Mouse (Mus musculus): ENCODE measurements around the gene Olfr657. TPM values are rescaled to one million over a fixed set of nuclear protein-coding genes. Genes with fewer than 3 reads are reported as not detected.

Olfr657 gene
- polyA plus RNA-seq (2015; fragmentation: Nextera tagmentation; extraction: Ambion mirVana), result not detected in 2 replicates

- Histone ChIP-seq H3K4me3 (replicated peaks) (no peak within 1 kb of the TSS), H3K36me3 (no peaks in the 10 kb centered on the region), H3K9ac (replicated peaks) (no peak within 1 kb of the TSS), H3K9me3 (replicated peaks) (no peaks in the 10 kb centered on the region), H3K4me1 (no peaks in the 10 kb centered on the region), H3K27ac (replicated peaks) (no peak within 1 kb of the TSS), H3K4me2 (no peak within 1 kb of the TSS), H3K27me3 (replicated peaks) (no peaks in the 10 kb centered on the region)
- ATAC-seq (ENCODE audit: low FRiP score), result no peak
Observed at GRCm38 (mm10) chr7:104624494-104624893, at the start of gene Olfr657. TSS of gene Olfr657 (plus strand) at chr7:104624794.

GRCm38 (mm10) chr7:104577014-104577413, 47.6 kb upstream of the Olfr657 start, which contains the start of gene Olfr653:
TSS of gene Olfr653 (plus strand) at chr7:104577314.
- Histone ChIP-seq H3K4me1 (no peaks in the 10 kb centered on the region), H3K27me3 (replicated peaks) (no peaks in the 10 kb centered on the region)

GRCm38 (mm10) chr7:104580846-104581245, 43.7 kb upstream of the Olfr657 start:
- no peaks in the 10 kb centered on the region for H3K36me3 ChIP-seq
- ATAC-seq (ENCODE audit: low FRiP score), result no peak

More at GRCm38 (mm10) chr7:104577014-104577413, 47.6 kb upstream of the Olfr657 start, which contains the start of gene Olfr653:
- no peak for ATAC-seq (ENCODE audit: low FRiP score)
- Histone ChIP-seq H3K9ac (replicated peaks) (no peak within 1 kb of the TSS), H3K27ac (replicated peaks) (no peak within 1 kb of the TSS), H3K4me3 (replicated peaks) (no peak within 1 kb of the TSS), H3K36me3 (no peaks in the 10 kb centered on the region), H3K4me2 (no peak within 1 kb of the TSS), H3K9me3 (replicated peaks) (no peaks in the 10 kb centered on the region)
- WGBS, result 83% methylated on average over 2 of the region's 2 CpGs

GRCm38 (mm10) chr7:104581429-104581828, 43.2 kb upstream of the Olfr657 start:
- Histone ChIP-seq H3K9me3 (replicated peaks) (no peaks in the 10 kb centered on the region), H3K27me3 (replicated peaks) (no peaks in the 10 kb centered on the region), H3K4me1 (no peaks in the 10 kb centered on the region), H3K27ac (replicated peaks) (no peak overlapping the region), H3K36me3 (no peaks in the 10 kb centered on the region), H3K4me3 (replicated peaks) (no peak overlapping the region), H3K4me2 (no peak overlapping the region), H3K9ac (replicated peaks) (no peak overlapping the region)
- no peak for ATAC-seq (ENCODE audit: low FRiP score)
- WGBS, result 89% methylated on average over 4 of the region's 4 CpGs

More at GRCm38 (mm10) chr7:104580846-104581245, 43.7 kb upstream of the Olfr657 start:
- Histone ChIP-seq H3K4me1 (no peaks in the 10 kb centered on the region), H3K9me3 (replicated peaks) (no peaks in the 10 kb centered on the region), H3K4me3 (replicated peaks) (no peak overlapping the region), H3K27me3 (replicated peaks) (no peaks in the 10 kb centered on the region), H3K9ac (replicated peaks) (no peak overlapping the region), H3K27ac (replicated peaks) (no peak overlapping the region), H3K4me2 (no peak overlapping the region)
- WGBS, result 93% methylated on average over 4 of the region's 4 CpGs

DNA sequence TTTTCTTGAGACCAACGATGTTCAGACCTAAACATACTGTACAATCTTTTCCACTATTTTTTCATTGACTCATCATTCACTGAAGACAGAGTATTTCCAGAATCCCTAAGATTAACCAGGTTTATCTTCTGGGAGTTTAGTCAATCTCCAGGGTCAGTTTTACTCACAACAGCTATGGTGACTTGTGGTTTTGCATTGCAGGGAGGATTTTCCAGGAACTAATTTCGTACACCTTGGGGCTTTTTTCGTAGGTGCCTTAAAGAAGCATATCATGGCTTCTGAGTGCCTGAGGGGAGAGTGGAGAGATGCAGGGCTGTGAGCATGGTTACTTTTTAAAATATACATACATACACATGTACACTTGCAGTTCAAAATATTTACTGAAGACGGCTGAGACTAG, 37.9 kb upstream of the Olfr657 start, which contains the start of gene Olfr654:
TSS of gene Olfr654 (plus strand) at position 301 of the 400 bp plus-strand sequence.
- Histone ChIP-seq H3K9me3 (replicated peaks) (no peaks in the 10 kb centered on the region), H3K36me3 (no peaks in the 10 kb centered on the region), H3K27me3 (replicated peaks) (no peaks in the 10 kb centered on the region), H3K9ac (replicated peaks) (no peak within 1 kb of the TSS), H3K4me3 (replicated peaks) (no peak within 1 kb of the TSS), H3K4me2 (no peak within 1 kb of the TSS), H3K27ac (replicated peaks) (no peak within 1 kb of the TSS), H3K4me1 (no peaks in the 10 kb centered on the region)
- no peak for ATAC-seq (ENCODE audit: low FRiP score)
- 92% methylated on average over 4 of the region's 4 CpGs for WGBS

DNA sequence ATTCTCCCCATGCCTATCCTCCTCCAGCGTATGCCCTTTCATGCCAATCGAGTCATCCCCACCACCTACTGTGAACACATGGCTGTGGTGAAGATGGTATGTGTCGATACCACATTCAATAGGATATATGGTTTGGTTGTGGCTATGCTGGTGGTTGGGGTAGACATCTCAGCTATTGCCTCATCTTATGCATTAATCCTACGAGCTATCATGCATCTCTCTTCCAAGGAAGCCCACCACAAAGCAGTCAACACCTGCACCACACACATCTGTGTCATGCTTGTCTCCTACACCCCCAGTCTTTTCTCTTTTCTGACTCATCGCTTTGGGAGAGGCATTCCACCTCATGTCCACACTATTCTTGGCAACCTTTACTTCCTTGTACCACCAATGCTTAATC, 36.3 kb upstream of the Olfr657 start:
- no peak for ATAC-seq (ENCODE audit: low FRiP score)
- no peak overlapping the region for H3K9ac ChIP-seq (replicated peaks)
- no peaks in the 10 kb centered on the region for H3K36me3 ChIP-seq
- no peaks in the 10 kb centered on the region for H3K9me3 ChIP-seq (replicated peaks)
- no peak overlapping the region for H3K27ac ChIP-seq (replicated peaks)
- H3K27me3 ChIP-seq (replicated peaks), result no peaks in the 10 kb centered on the region
- no peaks in the 10 kb centered on the region for H3K4me1 ChIP-seq
- no peak overlapping the region for H3K4me2 ChIP-seq
- H3K4me3 ChIP-seq (replicated peaks), result no peak overlapping the region
- WGBS, result 85% methylated on average over 5 of the region's 5 CpGs

DNA sequence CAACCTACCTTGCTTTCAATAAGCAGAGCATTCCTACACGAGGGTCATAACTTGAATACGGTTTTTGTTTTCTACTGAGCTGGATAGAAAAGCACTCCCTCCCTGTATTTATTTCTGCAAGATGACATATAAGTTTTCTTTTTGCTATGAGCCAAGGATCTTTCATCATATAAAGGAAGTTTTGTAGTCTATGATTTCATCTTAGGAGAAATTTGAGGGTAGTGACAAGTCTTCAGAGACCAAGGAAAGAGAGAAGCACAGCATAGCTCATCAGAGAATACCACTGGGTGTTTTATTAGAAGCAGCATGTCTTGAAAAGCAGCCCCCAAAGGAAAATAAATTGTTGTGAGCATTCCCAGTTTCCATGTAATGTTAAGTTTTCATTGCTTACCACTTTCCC, 22.9 kb upstream of the Olfr657 start, which contains the start of gene Olfr655:
TSS of gene Olfr655 (minus strand) at position 101 of the 400 bp plus-strand sequence.
- H3K9me3 ChIP-seq (replicated peaks), result no peaks in the 10 kb centered on the region
- no peaks in the 10 kb centered on the region for H3K27me3 ChIP-seq (replicated peaks)
- WGBS, result 88% methylated on average over 2 of the region's 2 CpGs
- ATAC-seq (ENCODE audit: low FRiP score), result no peak
- H3K9ac ChIP-seq (replicated peaks), result no peak within 1 kb of the TSS
- H3K4me2 ChIP-seq, result no peak within 1 kb of the TSS
- H3K36me3 ChIP-seq, result no peaks in the 10 kb centered on the region
- H3K27ac ChIP-seq (replicated peaks), result no peak within 1 kb of the TSS
- no peaks in the 10 kb centered on the region for H3K4me1 ChIP-seq
- no peak within 1 kb of the TSS for H3K4me3 ChIP-seq (replicated peaks)

DNA sequence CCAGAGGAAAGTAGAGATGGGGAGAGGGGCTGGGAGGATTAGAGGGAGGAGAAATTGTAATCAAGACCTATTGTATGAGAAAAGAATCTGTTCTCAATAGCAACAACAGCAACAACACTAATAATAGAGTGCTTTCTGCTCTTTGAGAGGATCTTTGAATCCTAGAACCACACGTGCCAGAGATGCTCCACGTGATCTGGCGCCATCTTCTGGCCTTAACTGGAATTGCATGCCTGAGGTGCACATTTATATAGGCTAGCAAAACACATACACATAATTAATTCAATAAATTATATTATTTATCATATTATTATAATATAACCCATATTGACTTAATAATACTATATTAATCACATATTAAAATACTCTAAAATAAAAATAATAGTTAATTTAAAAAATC, 21.4 kb upstream of the Olfr657 start:
- no peak overlapping the region for H3K4me3 ChIP-seq (replicated peaks)
- H3K4me2 ChIP-seq, result no peak overlapping the region
- no peaks in the 10 kb centered on the region for H3K36me3 ChIP-seq
- 7% methylated on average over 3 of the region's 3 CpGs for WGBS
- no peak for ATAC-seq (ENCODE audit: low FRiP score)
- H3K9me3 ChIP-seq (replicated peaks), result no peaks in the 10 kb centered on the region
- no peaks in the 10 kb centered on the region for H3K4me1 ChIP-seq
- H3K27me3 ChIP-seq (replicated peaks), result no peaks in the 10 kb centered on the region
- H3K27ac ChIP-seq (replicated peaks), result no peak overlapping the region
- no peak overlapping the region for H3K9ac ChIP-seq (replicated peaks)

DNA sequence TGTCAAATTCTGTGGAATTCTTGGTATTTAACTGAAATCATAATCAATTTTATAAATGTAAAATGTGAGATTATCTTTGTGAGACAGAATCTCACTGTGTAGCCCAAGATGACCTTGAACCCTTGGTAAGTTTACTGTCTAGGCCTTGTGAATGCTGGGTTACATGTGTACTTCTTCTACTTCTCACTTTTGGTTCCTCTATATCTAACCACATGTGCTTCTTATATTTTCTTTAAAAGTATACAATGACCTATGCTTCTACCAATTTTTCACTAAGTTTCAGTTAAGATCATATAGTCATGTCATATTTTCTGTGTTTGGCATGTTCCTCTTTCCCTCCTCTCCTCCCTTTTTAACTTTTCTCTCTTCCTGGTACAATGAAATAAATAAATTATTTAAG, 19.9 kb upstream of the Olfr657 start:
- Histone ChIP-seq H3K36me3 (no peaks in the 10 kb centered on the region), H3K4me3 (replicated peaks) (no peak overlapping the region), H3K27me3 (replicated peaks) (no peaks in the 10 kb centered on the region), H3K4me1 (no peaks in the 10 kb centered on the region), H3K4me2 (no peak overlapping the region), H3K9me3 (replicated peaks) (no peaks in the 10 kb centered on the region), H3K27ac (replicated peaks) (no peak overlapping the region), H3K9ac (replicated peaks) (no peak overlapping the region)
- ATAC-seq (ENCODE audit: low FRiP score), result no peak

- no peaks in the 10 kb centered on the region for H3K9me3 ChIP-seq (replicated peaks)
- no peak within 1 kb of the TSS for H3K4me3 ChIP-seq (replicated peaks)
- no peak within 1 kb of the TSS for H3K27ac ChIP-seq (replicated peaks)
- no peaks in the 10 kb centered on the region for H3K27me3 ChIP-seq (replicated peaks)
- H3K4me2 ChIP-seq, result no peak within 1 kb of the TSS
- H3K9ac ChIP-seq (replicated peaks), result no peak within 1 kb of the TSS
- no peak for ATAC-seq (ENCODE audit: low FRiP score)
- no peaks in the 10 kb centered on the region for H3K4me1 ChIP-seq
- no peaks in the 10 kb centered on the region for H3K36me3 ChIP-seq
- 81% methylated on average over 4 of the region's 4 CpGs for WGBS
Observed at GRCm38 (mm10) chr7:104613655-104614054, 10.9 kb upstream of the Olfr657 start, which contains the start of gene Olfr656. TSS of gene Olfr656 (plus strand) at chr7:104613955.

GRCm38 (mm10) chr7:104646841-104647482, 22.4 kb downstream of the Olfr657 start, which contains the start of gene Olfr658:
TSS of gene Olfr658 (minus strand) at chr7:104647305.
- peak; percentile 90 for ATAC-seq (ENCODE audit: low FRiP score)
- WGBS, result 23% methylated on average over 20 of the region's 22 CpGs
- Histone ChIP-seq H3K4me1 (no peaks in the 10 kb centered on the region), H3K36me3 (no peaks in the 10 kb centered on the region), H3K9ac (replicated peaks) (no peak within 1 kb of the TSS), H3K27me3 (replicated peaks) (no peaks in the 10 kb centered on the region), H3K27ac (replicated peaks) (no peak within 1 kb of the TSS), H3K4me2 (peak within 1 kb of the TSS; percentile 55), H3K4me3 (replicated peaks) (peak within 1 kb of the TSS; percentile 31), H3K9me3 (replicated peaks) (no peaks in the 10 kb centered on the region)

DNA sequence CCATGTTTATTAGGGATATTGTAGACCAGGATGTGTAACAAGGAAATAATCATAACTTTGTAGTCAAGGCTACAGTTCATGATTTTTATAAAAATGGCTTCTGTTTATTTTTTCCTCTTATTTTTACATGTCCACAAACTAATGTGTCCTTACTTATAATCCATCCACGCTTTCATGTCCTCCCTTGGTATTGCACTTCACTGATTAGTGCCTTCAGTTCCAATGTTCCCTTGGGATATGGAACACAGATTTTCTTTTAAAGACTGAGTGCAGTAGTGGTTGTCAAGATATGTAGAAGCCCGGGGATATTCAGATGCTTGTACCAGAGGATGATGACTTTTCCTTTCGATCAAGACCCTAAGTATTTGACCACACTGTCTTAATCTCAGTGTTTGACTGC, 41.9 kb downstream of the Olfr657 start, which contains the start of gene Olfr659:
TSS of gene Olfr659 (plus strand) at position 301 of the 400 bp plus-strand sequence.
- H3K4me3 ChIP-seq (replicated peaks), result no peak within 1 kb of the TSS
- no peaks in the 10 kb centered on the region for H3K36me3 ChIP-seq
- no peaks in the 10 kb centered on the region for H3K4me1 ChIP-seq
- WGBS, result 91% methylated on average over 3 of the region's 3 CpGs
- H3K27ac ChIP-seq (replicated peaks), result no peak within 1 kb of the TSS
- no peak within 1 kb of the TSS for H3K9ac ChIP-seq (replicated peaks)
- no peaks in the 10 kb centered on the region for H3K27me3 ChIP-seq (replicated peaks)
- no peaks in the 10 kb centered on the region for H3K9me3 ChIP-seq (replicated peaks)
- ATAC-seq (ENCODE audit: low FRiP score), result no peak
- H3K4me2 ChIP-seq, result no peak within 1 kb of the TSS
